Mouse (Mus musculus) forebrain, embryonic 10.5 days (tissue): ENCODE measurements at regions not wholly inside any gene's neighbourhood (a gene's known extent, or its start where the extent isn't known, plus 50 kb on each side); places are given as distances from the start of the nearest gene placed in this dataset.

Experiments used
- DNase-seq: peaks from one replicate; pipeline ENCODE4 v3.0.0-alpha.2; 2017; ENCODE audit warnings: low spot score; ENCODE audit errors: extremely low spot score
- H3K27ac ChIP-seq: fragments of 300-500 bp; sonication (generic); 2 replicates; pipeline ENCODE4 v1.5.1; 2016; ENCODE audit warnings: mild to moderate bottlenecking
- H3K27me3 ChIP-seq: fragments of 300-500 bp; sonication (generic); 2 replicates; pipeline ENCODE4 v1.6.1; 2016; ENCODE audit warnings: mild to moderate bottlenecking; ENCODE audit not compliant: poor library complexity, severe bottlenecking
- H3K36me3 ChIP-seq: fragments of 300-500 bp; sonication (generic); replicated peaks from 2 replicates; pipeline ENCODE4 v1.6.1; 2016; ENCODE audit warnings: mild to moderate bottlenecking, moderate library complexity
- H3K4me1 ChIP-seq: fragments of 300-500 bp; sonication (generic); 2 replicates; pipeline ENCODE4 v1.6.1; 2016
- H3K4me3 ChIP-seq: fragments of 300-500 bp; sonication (generic); 2 replicates; pipeline ENCODE4 v1.5.1; 2016; ENCODE audit warnings: mild to moderate bottlenecking, moderate library complexity
- H3K9me3 ChIP-seq: fragments of 300-500 bp; sonication (generic); 2 replicates; pipeline ENCODE4 v1.6.1; 2016; ENCODE audit warnings: mild to moderate bottlenecking, moderate library complexity
- WGBS: fragments of 180-500 bp; shearing (Covaris S2); methylation state at CpG from one replicate; pipeline ENCODE4 v1.1.7; 2016; 5-methylcytosine and 5-hydroxymethylcytosine counted together

- Histone ChIP-seq H3K4me3 (no peak overlapping the region), H3K36me3 (no peaks in the 10 kb centered on the region), H3K9me3 (no peaks in the 10 kb centered on the region), H3K27ac (no peak overlapping the region), H3K4me1 (no peaks in the 10 kb centered on the region), H3K27me3 (no peaks in the 10 kb centered on the region)
- 80% methylated on average over 2 of the region's 2 CpGs for WGBS
- DNase-seq: no peak
Measured at GRCm38 (mm10) chr10:16866914-16867313, 856.1 kb upstream of the Cited2 start.

GRCm38 (mm10) chr10:16874131-16874530 lies 848.9 kb upstream of the Cited2 start:
- DNase-seq: no peak
- Histone ChIP-seq H3K4me1 (no peaks in the 10 kb centered on the region), H3K9me3 (no peaks in the 10 kb centered on the region), H3K27me3 (no peaks in the 10 kb centered on the region), H3K36me3 (no peaks in the 10 kb centered on the region), H3K27ac (no peak overlapping the region), H3K4me3 (no peak overlapping the region)
- 78% methylated on average over 3 of the region's 3 CpGs for WGBS

- Histone ChIP-seq H3K27ac (no peak overlapping the region), H3K9me3 (no peaks in the 10 kb centered on the region), H3K27me3 (no peaks in the 10 kb centered on the region), H3K36me3 (no peaks in the 10 kb centered on the region), H3K4me3 (no peak overlapping the region), H3K4me1 (no peaks in the 10 kb centered on the region)
- no peak for DNase-seq
Measured at GRCm38 (mm10) chr10:16878197-16878596, 844.8 kb upstream of the Cited2 start.

- H3K9me3 ChIP-seq: no peaks in the 10 kb centered on the region
- H3K27ac ChIP-seq: no peak overlapping the region
- no peak overlapping the region for H3K4me3 ChIP-seq
- no peaks in the 10 kb centered on the region for H3K27me3 ChIP-seq
- H3K36me3 ChIP-seq: no peaks in the 10 kb centered on the region
- no peaks in the 10 kb centered on the region for H3K4me1 ChIP-seq
- DNase-seq: no peak
Measured at GRCm38 (mm10) chr10:16893316-16893715, 829.7 kb upstream of the Cited2 start.

- H3K27me3 ChIP-seq: no peaks in the 10 kb centered on the region
- H3K36me3 ChIP-seq: no peaks in the 10 kb centered on the region
- no peaks in the 10 kb centered on the region for H3K9me3 ChIP-seq
- DNase-seq: no peak
- H3K27ac ChIP-seq: no peak overlapping the region
- no peaks in the 10 kb centered on the region for H3K4me1 ChIP-seq
- H3K4me3 ChIP-seq: no peak overlapping the region
Measured at GRCm38 (mm10) chr10:16895332-16895731, 827.7 kb upstream of the Cited2 start.

- 86% methylated on average over 2 of the region's 2 CpGs for WGBS
- DNase-seq: no peak
- Histone ChIP-seq H3K9me3 (no peaks in the 10 kb centered on the region), H3K36me3 (no peaks in the 10 kb centered on the region), H3K4me3 (no peak overlapping the region), H3K27me3 (no peaks in the 10 kb centered on the region), H3K27ac (no peak overlapping the region), H3K4me1 (no peaks in the 10 kb centered on the region)
Measured at GRCm38 (mm10) chr10:16922888-16923287, 800.1 kb upstream of the Cited2 start.

- H3K27me3 ChIP-seq: no peaks in the 10 kb centered on the region
- no peak overlapping the region for H3K27ac ChIP-seq
- no peaks in the 10 kb centered on the region for H3K4me1 ChIP-seq
- WGBS: 88% methylated on average over 6 of the region's 6 CpGs
- H3K9me3 ChIP-seq: no peaks in the 10 kb centered on the region
- no peak for DNase-seq
- H3K36me3 ChIP-seq: no peaks in the 10 kb centered on the region
- H3K4me3 ChIP-seq: no peak overlapping the region
Measured at GRCm38 (mm10) chr10:16923851-16924250, 799.2 kb upstream of the Cited2 start.

GRCm38 (mm10) chr10:16937705-16938104 lies 785.3 kb upstream of the Cited2 start:
- peaks cover 11% of the 10 kb centered on the region for H3K9me3 ChIP-seq
- no peaks in the 10 kb centered on the region for H3K27me3 ChIP-seq
- H3K4me3 ChIP-seq: no peak overlapping the region
- DNase-seq: no peak
- H3K36me3 ChIP-seq: no peaks in the 10 kb centered on the region
- H3K4me1 ChIP-seq: no peaks in the 10 kb centered on the region
- WGBS: 86% methylated on average over 4 of the region's 4 CpGs
- no peak overlapping the region for H3K27ac ChIP-seq

- H3K4me3 ChIP-seq: no peak overlapping the region
- 76% methylated on average over 1 of the region's 1 CpGs for WGBS
- H3K36me3 ChIP-seq: no peaks in the 10 kb centered on the region
- H3K27me3 ChIP-seq: no peaks in the 10 kb centered on the region
- DNase-seq: no peak
- no peaks in the 10 kb centered on the region for H3K4me1 ChIP-seq
- H3K27ac ChIP-seq: no peak overlapping the region
- no peaks in the 10 kb centered on the region for H3K9me3 ChIP-seq
Measured at GRCm38 (mm10) chr10:16951636-16952035, 771.4 kb upstream of the Cited2 start.

- no peaks in the 10 kb centered on the region for H3K9me3 ChIP-seq
- no peaks in the 10 kb centered on the region for H3K27me3 ChIP-seq
- H3K36me3 ChIP-seq: no peaks in the 10 kb centered on the region
- no peak for DNase-seq
- H3K4me1 ChIP-seq: peaks cover 5% of the 10 kb centered on the region; the same call in 1 of the 2 replicates
- 91% methylated on average over 3 of the region's 3 CpGs for whole genome bisulfite sequencing
- no peak overlapping the region for H3K4me3 ChIP-seq
- H3K27ac ChIP-seq: no peak overlapping the region
Measured at GRCm38 (mm10) chr10:16960971-16961370, 762.0 kb upstream of the Cited2 start.

GRCm38 (mm10) chr10:16962463-16962862 lies 760.6 kb upstream of the Cited2 start:
- Histone ChIP-seq H3K36me3 (no peaks in the 10 kb centered on the region), H3K4me3 (no peak overlapping the region), H3K27ac (no peak overlapping the region), H3K27me3 (no peaks in the 10 kb centered on the region), H3K9me3 (no peaks in the 10 kb centered on the region), H3K4me1 (peaks cover 5% of the 10 kb centered on the region; the same call in 1 of the 2 replicates)
- WGBS: 65% methylated on average over 2 of the region's 2 CpGs
- no peak for DNase-seq

- no peaks in the 10 kb centered on the region; the same call in 1 of the 2 replicates for H3K4me1 ChIP-seq
- H3K27ac ChIP-seq: no peak overlapping the region
- no peaks in the 10 kb centered on the region for H3K9me3 ChIP-seq
- H3K36me3 ChIP-seq: no peaks in the 10 kb centered on the region
- no peak overlapping the region for H3K4me3 ChIP-seq
- no peak for DNase-seq
- H3K27me3 ChIP-seq: no peaks in the 10 kb centered on the region
- WGBS: 91% methylated on average over 5 of the region's 5 CpGs
Measured at GRCm38 (mm10) chr10:16978770-16979169, 744.2 kb upstream of the Cited2 start.

- H3K27me3 ChIP-seq: no peaks in the 10 kb centered on the region
- H3K4me3 ChIP-seq: no peak overlapping the region
- no peak overlapping the region for H3K27ac ChIP-seq
- DNase-seq: no peak
- H3K9me3 ChIP-seq: no peaks in the 10 kb centered on the region
- H3K4me1 ChIP-seq: no peaks in the 10 kb centered on the region
- no peaks in the 10 kb centered on the region for H3K36me3 ChIP-seq
- WGBS: 83% methylated on average over 1 of the region's 1 CpGs
Measured at GRCm38 (mm10) chr10:16990227-16990626, 732.8 kb upstream of the Cited2 start.

GRCm38 (mm10) chr10:16993789-16994188 lies 729.2 kb upstream of the Cited2 start:
- DNase-seq: no peak
- Histone ChIP-seq H3K27ac (no peak overlapping the region), H3K9me3 (no peaks in the 10 kb centered on the region), H3K4me3 (no peak overlapping the region), H3K36me3 (no peaks in the 10 kb centered on the region), H3K27me3 (no peaks in the 10 kb centered on the region), H3K4me1 (no peaks in the 10 kb centered on the region)
- WGBS: 90% methylated on average over 2 of the region's 2 CpGs
